Mouse (Mus musculus): ENCODE measurements around the gene Olfr323. TPM values are rescaled to one million over a fixed set of nuclear protein-coding genes. Genes with fewer than 3 reads are reported as not detected.
A peak's percentile ranks its signal among the peaks of the same experiment; 100 is the strongest.

Gene Olfr323
- polyA plus RNA-seq, 1 experiment from 2014 or later: not detected

DNA sequence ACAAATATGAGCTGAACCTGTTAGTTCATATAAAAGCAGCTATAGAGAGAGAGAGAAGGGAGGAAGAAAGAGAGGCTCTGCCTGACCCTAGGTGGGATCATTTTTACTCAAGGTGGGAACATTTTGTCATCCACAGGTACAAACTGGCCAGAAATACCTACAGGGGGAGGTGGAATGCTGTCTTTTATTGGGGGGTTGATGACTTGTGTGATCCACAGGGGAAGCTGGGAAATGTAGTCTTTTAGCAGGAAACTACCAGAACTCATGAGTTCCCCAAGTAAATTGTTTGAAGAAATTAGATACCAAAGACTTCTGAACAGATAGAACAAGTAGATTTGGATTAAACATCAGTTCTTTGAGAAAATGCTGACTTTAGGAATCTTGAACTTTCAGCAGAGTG lies 28.2 kb downstream of the Olfr323 start:
- ATAC-seq: no peak
- H3K9ac ChIP-seq: no peak overlapping the region
- H3K36me3 ChIP-seq: no peaks in the 10 kb centered on the region

DNA sequence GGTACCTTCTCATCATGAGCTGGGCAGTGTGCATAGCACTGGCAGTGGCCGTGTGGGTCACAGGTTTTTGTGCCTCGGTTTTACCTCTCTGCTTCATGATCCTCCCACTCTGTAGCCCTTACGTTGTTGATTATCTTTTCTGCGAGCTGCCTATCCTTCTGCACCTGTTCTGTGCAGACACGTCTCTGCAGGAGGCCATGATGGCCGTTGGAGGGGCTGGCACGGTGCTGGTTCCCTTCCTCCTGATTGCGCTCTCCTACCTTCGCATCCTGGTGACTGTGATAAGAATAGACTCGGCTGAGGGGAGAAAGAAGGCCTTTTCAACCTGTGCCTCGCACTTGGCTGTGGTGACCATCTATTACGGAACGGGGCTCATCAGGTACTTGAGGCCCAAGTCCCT lies 32.5 kb downstream of the Olfr323 start:
- no peak for ATAC-seq
- Histone ChIP-seq H3K27me3 (replicated peaks) (no peaks in the 10 kb centered on the region), H3K4me1 (peaks cover 3% of the 10 kb centered on the region; the same call in 1 of the 2 replicates), H3K9me3 (replicated peaks) (no peaks in the 10 kb centered on the region), H3K4me3 (no peak overlapping the region), H3K9ac (no peak overlapping the region), H3K36me3 (no peaks in the 10 kb centered on the region), H3K27ac (no peak overlapping the region), H3K4me2 (no peak overlapping the region)
- WGBS (ENCODE audit: insufficient replicate concordance): 64% methylated on average over 13 of the region's 13 CpGs

More for the DNA sequence above, 28.2 kb downstream of the Olfr323 start:
- peaks cover 18% of the 10 kb centered on the region for H3K4me1 ChIP-seq
- H3K27ac ChIP-seq: no peak overlapping the region
- no peak overlapping the region for H3K4me2 ChIP-seq
- no peaks in the 10 kb centered on the region for H3K27me3 ChIP-seq (replicated peaks)
- no peaks in the 10 kb centered on the region for H3K9me3 ChIP-seq (replicated peaks)
- H3K4me3 ChIP-seq: no peak overlapping the region

DNA sequence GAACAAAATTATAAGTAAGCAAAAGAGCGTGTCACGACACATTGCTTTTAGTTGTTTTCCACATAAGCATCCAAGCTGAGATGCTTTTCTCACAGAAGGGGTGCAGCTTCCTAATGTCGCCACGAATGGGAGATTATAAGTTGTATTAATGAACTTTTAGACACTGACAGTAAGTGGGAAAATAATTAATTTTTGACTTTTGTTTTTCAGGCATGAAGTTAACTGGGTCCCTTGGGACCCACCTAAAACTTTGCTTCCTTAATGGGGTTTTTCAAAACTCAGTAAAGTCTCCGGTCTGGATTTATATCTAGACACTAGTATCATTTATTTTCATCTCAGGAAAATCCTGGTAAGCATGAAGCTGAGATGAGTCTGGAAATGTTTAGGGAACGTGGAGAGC lies 35.5 kb downstream of the Olfr323 start, which contains the start of gene Olfr324:
Gene Olfr324, plus strand, starts transcription at position 301 of the 400 bp plus-strand sequence.
- H3K9me3 ChIP-seq (replicated peaks): no peaks in the 10 kb centered on the region
- H3K4me3 ChIP-seq: no peak within 1 kb of the TSS
- peaks cover 8% of the 10 kb centered on the region; the same call in 1 of the 2 replicates for H3K4me1 ChIP-seq
- H3K4me2 ChIP-seq: no peak within 1 kb of the TSS
- H3K27me3 ChIP-seq (replicated peaks): no peaks in the 10 kb centered on the region
- no peaks in the 10 kb centered on the region for H3K36me3 ChIP-seq
- no peak within 1 kb of the TSS for H3K9ac ChIP-seq
- WGBS (ENCODE audit: insufficient replicate concordance): 62% methylated on average over 6 of the region's 6 CpGs
- no peak within 1 kb of the TSS for H3K27ac ChIP-seq
- ATAC-seq: no peak

DNA sequence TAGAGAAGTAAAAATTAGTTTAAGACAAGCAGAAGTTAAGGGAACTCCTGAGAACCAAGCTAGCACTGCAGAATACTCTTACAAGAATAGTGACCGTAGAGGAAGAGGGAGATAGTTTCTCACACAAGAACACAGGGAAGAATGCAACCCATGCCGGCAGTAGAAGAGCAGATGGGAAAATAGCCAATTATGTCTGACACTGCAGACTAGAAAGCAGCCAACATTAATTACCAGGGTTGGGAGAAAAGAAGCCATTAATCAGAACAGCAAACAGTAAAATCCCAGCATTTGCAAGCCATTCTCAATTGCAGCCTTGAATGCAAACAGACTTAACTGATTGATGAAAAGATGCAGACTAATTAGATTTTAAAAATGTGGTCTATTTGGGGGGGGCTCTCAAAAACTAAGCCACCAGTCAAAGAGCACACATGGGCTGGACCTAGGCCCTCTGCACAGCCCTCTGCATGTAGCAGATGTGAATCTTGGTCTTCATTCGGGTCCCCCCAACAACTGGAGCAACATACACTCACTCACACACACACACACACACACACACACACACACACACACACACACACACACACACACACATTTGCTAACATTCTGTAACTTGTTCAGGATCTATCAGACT lies 41.6 kb downstream of the Olfr323 start:
- Histone ChIP-seq H3K4me3 (no peak overlapping the region), H3K9me3 (replicated peaks) (no peaks in the 10 kb centered on the region), H3K36me3 (no peaks in the 10 kb centered on the region), H3K4me1 (peaks cover 38% of the 10 kb centered on the region), H3K9ac (no peak overlapping the region), H3K27me3 (replicated peaks) (no peaks in the 10 kb centered on the region), H3K4me2 (no peak overlapping the region), H3K27ac (peak overlapping the region; percentile 40; the same call in 1 of the 2 replicates)
- no peak for ATAC-seq
- WGBS (ENCODE audit: insufficient replicate concordance): 77% methylated on average over 3 of the region's 3 CpGs

DNA sequence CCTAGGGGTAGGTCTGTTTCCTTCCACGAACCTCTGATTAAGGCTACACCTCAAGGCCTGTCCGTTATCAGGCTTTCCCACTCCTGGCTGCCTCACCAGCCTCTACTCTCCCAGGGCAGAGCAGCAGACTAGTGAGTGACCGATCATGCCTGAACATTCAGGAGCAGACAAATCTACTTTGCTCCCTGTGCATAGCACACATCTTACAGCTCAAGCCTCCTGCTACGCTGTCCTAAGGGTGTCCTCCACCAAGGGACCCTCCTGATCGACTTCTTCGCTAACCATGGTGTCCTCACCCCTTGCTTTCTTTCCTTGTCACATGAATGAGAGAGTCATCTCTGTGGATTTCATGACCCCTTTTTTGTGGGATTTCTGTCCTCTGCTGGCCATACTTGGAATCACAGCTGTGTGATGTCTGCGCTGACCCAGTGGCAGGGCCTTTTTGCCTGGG lies 42.4 kb downstream of the Olfr323 start:
- H3K27ac ChIP-seq: peak overlapping the region; percentile 90
- H3K9me3 ChIP-seq (replicated peaks): no peaks in the 10 kb centered on the region
- peak overlapping the region; percentile 21; the same call in 1 of the 2 replicates for H3K4me3 ChIP-seq
- peak; percentile 100 for ATAC-seq
- H3K4me1 ChIP-seq: peaks cover 38% of the 10 kb centered on the region
- no peaks in the 10 kb centered on the region for H3K27me3 ChIP-seq (replicated peaks)
- WGBS (ENCODE audit: insufficient replicate concordance): 29% methylated on average over 7 of the region's 7 CpGs
- H3K36me3 ChIP-seq: no peaks in the 10 kb centered on the region
- H3K4me2 ChIP-seq: peak overlapping the region; percentile 54
- peak overlapping the region; percentile 44; the same call in 1 of the 2 replicates for H3K9ac ChIP-seq

DNA sequence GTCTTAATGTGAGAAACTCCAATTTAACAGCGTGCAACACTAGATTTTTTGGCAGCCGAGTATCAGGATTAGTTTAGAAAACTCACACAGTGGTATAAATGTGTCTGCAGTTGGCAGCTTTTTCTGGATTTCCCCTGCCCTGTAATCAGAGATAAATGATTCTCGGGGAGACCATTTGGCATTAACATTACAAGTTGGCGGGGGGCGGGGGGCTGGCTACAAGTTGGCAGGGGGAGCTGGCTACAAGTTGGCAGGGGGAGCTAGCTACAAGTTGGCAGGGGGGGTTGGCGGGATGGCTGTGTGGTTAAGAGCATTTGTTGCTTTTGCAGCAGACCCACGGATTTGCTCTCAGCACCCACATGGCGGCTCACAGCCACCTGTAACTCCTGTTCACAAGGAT lies 51.7 kb downstream of the Olfr323 start:
- H3K27me3 ChIP-seq (replicated peaks): peaks cover 4% of the 10 kb centered on the region
- no peaks in the 10 kb centered on the region for H3K9me3 ChIP-seq (replicated peaks)
- H3K4me1 ChIP-seq: no peaks in the 10 kb centered on the region
- H3K4me2 ChIP-seq: no peak overlapping the region
- no peak overlapping the region for H3K4me3 ChIP-seq
- 62% methylated on average over 8 of the region's 8 CpGs for WGBS (ENCODE audit: insufficient replicate concordance)
- no peaks in the 10 kb centered on the region for H3K36me3 ChIP-seq
- ATAC-seq: no peak
- H3K27ac ChIP-seq: no peak overlapping the region
- H3K9ac ChIP-seq: no peak overlapping the region

DNA sequence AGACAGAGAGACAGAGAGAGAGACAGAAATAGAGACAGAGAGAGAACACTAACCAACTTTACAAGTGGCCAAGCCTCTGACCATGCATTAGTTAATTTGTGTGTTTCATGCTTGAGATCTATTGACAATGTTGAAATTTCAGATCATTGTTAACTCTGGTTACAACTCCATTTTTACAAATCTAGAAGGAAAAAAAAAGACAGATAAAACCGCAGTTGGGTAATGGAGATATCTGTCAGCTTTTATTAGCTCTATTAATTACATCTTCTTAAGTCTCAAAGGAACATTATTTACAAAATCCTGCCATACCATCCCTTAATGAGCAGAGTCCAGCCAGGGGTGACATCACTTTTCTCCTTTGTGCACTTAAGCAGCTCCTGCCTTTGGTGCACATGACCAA lies 52.9 kb downstream of the Olfr323 start, which contains the start of gene Olfr325:
Gene Olfr325, plus strand, starts transcription at position 301 of the 400 bp plus-strand sequence.
- H3K9me3 ChIP-seq (replicated peaks): no peaks in the 10 kb centered on the region
- H3K27me3 ChIP-seq (replicated peaks): peaks cover 4% of the 10 kb centered on the region
- H3K27ac ChIP-seq: no peak within 1 kb of the TSS
- ATAC-seq: no peak
- H3K4me3 ChIP-seq: no peak within 1 kb of the TSS
- H3K4me2 ChIP-seq: no peak within 1 kb of the TSS
- H3K9ac ChIP-seq: no peak within 1 kb of the TSS
- no peaks in the 10 kb centered on the region for H3K36me3 ChIP-seq
- no peaks in the 10 kb centered on the region for H3K4me1 ChIP-seq
- 71% methylated on average over 1 of the region's 1 CpGs for WGBS (ENCODE audit: insufficient replicate concordance)

Other genes with a start within 250 kb of the Olfr323 start
- not detected in 2 replicates for gene 1810065E05Rik, start 209.4 kb downstream of the Olfr323 start, polyA plus RNA-seq (2016; fragmentation: Nextera tagmentation; extraction: Ambion mirVana)
- gene Gm12253, start 197.9 kb downstream of the Olfr323 start, polyA plus RNA-seq (2016; fragmentation: Nextera tagmentation; extraction: Ambion mirVana): not detected in 2 replicates
- gene Lypd9, start 177.6 kb downstream of the Olfr323 start, polyA plus RNA-seq (2016; fragmentation: Nextera tagmentation; extraction: Ambion mirVana): not detected in 2 replicates
- gene Olfr30, start 168.2 kb downstream of the Olfr323 start, polyA plus RNA-seq (2016; fragmentation: Nextera tagmentation; extraction: Ambion mirVana): not detected in 2 replicates
- gene Olfr332, start 137.9 kb downstream of the Olfr323 start, polyA plus RNA-seq (2016; fragmentation: Nextera tagmentation; extraction: Ambion mirVana): not detected in 2 replicates
- not detected in 2 replicates for gene Olfr331, start 127.9 kb downstream of the Olfr323 start, polyA plus RNA-seq (2016; fragmentation: Nextera tagmentation; extraction: Ambion mirVana)
- not detected in 2 replicates for gene Olfr330, start 95.7 kb downstream of the Olfr323 start, polyA plus RNA-seq (2016; fragmentation: Nextera tagmentation; extraction: Ambion mirVana)
- not detected in 2 replicates for gene Olfr329-ps, start 84.1 kb downstream of the Olfr323 start, polyA plus RNA-seq (2016; fragmentation: Nextera tagmentation; extraction: Ambion mirVana)
- not detected in 2 replicates for gene Olfr328, start 74.9 kb downstream of the Olfr323 start, polyA plus RNA-seq (2016; fragmentation: Nextera tagmentation; extraction: Ambion mirVana)
- not detected in 2 replicates for gene Olfr224, start 59.9 kb downstream of the Olfr323 start, polyA plus RNA-seq (2016; fragmentation: Nextera tagmentation; extraction: Ambion mirVana)
- not detected in 2 replicates for gene Olfr325, start 52.8 kb downstream of the Olfr323 start, polyA plus RNA-seq (2016; fragmentation: Nextera tagmentation; extraction: Ambion mirVana)
- not detected in 2 replicates for gene Olfr324, start 35.4 kb downstream of the Olfr323 start, polyA plus RNA-seq (2016; fragmentation: Nextera tagmentation; extraction: Ambion mirVana)
- not detected in 2 replicates for gene 2210407C18Rik, start 14.4 kb downstream of the Olfr323 start, polyA plus RNA-seq (2016; fragmentation: Nextera tagmentation; extraction: Ambion mirVana)
- gene Trim58, start 10.0 kb upstream of the Olfr323 start, polyA plus RNA-seq (2016; fragmentation: Nextera tagmentation; extraction: Ambion mirVana): 9.2 and 10.1 TPM in 2 replicates
- gene Olfr322, start 28.3 kb upstream of the Olfr323 start, polyA plus RNA-seq (2016; fragmentation: Nextera tagmentation; extraction: Ambion mirVana): not detected in 2 replicates
- not detected in 2 replicates for gene Olfr320, start 50.6 kb upstream of the Olfr323 start, polyA plus RNA-seq (2016; fragmentation: Nextera tagmentation; extraction: Ambion mirVana)
- gene Olfr319, start 68.7 kb upstream of the Olfr323 start, polyA plus RNA-seq (2016; fragmentation: Nextera tagmentation; extraction: Ambion mirVana): not detected in 2 replicates
- gene Olfr318, start 93.5 kb upstream of the Olfr323 start, polyA plus RNA-seq (2016; fragmentation: Nextera tagmentation; extraction: Ambion mirVana): not detected in 2 replicates
- gene Olfr317, start 108.7 kb upstream of the Olfr323 start, polyA plus RNA-seq (2016; fragmentation: Nextera tagmentation; extraction: Ambion mirVana): not detected in 2 replicates
- gene Olfr316, start 122.2 kb upstream of the Olfr323 start, polyA plus RNA-seq (2016; fragmentation: Nextera tagmentation; extraction: Ambion mirVana): not detected in 2 replicates
- gene Olfr315, start 142.7 kb upstream of the Olfr323 start, polyA plus RNA-seq (2016; fragmentation: Nextera tagmentation; extraction: Ambion mirVana): not detected in 2 replicates
- gene Olfr314, start 152.5 kb upstream of the Olfr323 start, polyA plus RNA-seq (2016; fragmentation: Nextera tagmentation; extraction: Ambion mirVana): not detected in 2 replicates
- 0.31 TPM in 1 of 2 replicates, not detected in the other for gene Fam183b, start 171.5 kb upstream of the Olfr323 start, polyA plus RNA-seq (2016; fragmentation: Nextera tagmentation; extraction: Ambion mirVana)
- gene Olfr313, start 184.5 kb upstream of the Olfr323 start, polyA plus RNA-seq (2016; fragmentation: Nextera tagmentation; extraction: Ambion mirVana): not detected in 2 replicates
- not detected in 2 replicates for gene Olfr312, start 198.7 kb upstream of the Olfr323 start, polyA plus RNA-seq (2016; fragmentation: Nextera tagmentation; extraction: Ambion mirVana)
- gene Olfr311, start 208.8 kb upstream of the Olfr323 start, polyA plus RNA-seq (2016; fragmentation: Nextera tagmentation; extraction: Ambion mirVana): not detected in 2 replicates
- gene Gm12258, start 216.7 kb upstream of the Olfr323 start, polyA plus RNA-seq (2016; fragmentation: Nextera tagmentation; extraction: Ambion mirVana): 2.5 and 2.8 TPM in 2 replicates
- gene 2810021J22Rik, start 236.7 kb upstream of the Olfr323 start, polyA plus RNA-seq (2016; fragmentation: Nextera tagmentation; extraction: Ambion mirVana): 3.2 and 3.6 TPM in 2 replicates

Measured in liver, embryonic 12.5 days (tissue).